Mouse (Mus musculus) ovary, postnatal 36 days (tissue): ENCODE data around the gene Ring1.

ENCODE experiments used
- DNase-seq: peaks from one replicate; pipeline ENCODE4 v3.0.0; 2022; ENCODE audit warnings: low spot score, mixed read lengths

Ring1 gene

DNA sequence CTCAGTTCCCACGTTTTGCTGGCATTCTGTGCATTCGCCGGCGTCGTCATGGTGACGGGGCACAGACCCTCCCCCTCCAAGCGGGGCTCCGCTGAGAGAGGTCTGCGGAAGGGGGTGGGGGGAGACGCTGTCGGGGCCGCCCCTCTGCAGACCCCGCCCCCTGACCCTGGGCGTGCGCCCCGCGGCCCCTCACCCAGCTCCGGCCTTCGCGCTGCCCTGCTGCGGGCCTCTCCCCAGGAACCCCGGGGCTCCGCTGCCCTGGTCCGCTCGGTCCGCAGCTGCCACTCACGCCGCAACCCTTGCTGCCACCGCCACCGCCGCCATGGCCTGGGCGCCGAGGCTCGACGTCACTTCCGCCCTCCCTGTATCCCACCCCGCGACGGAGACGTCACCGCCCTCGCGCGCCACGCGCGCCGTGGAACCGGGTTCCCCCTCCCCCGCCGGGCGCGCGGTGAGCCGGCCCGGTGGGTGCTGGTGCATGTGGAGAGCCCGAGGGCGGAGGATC, at the start of gene Ring1:
Ring1 (minus strand) TSS at position 364 of the 505 bp plus-strand sequence.
- peak; percentile 86 for DNase-seq

- no peak for DNase-seq
These were observed 47.6 kb upstream of the Ring1 start for GRCm38 (mm10) chr17:34072091-34072490.

- DNase-seq = no peak
These were observed 44.4 kb upstream of the Ring1 start for GRCm38 (mm10) chr17:34068864-34069263.

GRCm38 (mm10) chr17:34057224-34057623, 32.7 kb upstream of the Ring1 start:
- DNase-seq = no peak

- DNase-seq = no peak
These were observed 23.0 kb upstream of the Ring1 start for GRCm38 (mm10) chr17:34047404-34048050.

DNA sequence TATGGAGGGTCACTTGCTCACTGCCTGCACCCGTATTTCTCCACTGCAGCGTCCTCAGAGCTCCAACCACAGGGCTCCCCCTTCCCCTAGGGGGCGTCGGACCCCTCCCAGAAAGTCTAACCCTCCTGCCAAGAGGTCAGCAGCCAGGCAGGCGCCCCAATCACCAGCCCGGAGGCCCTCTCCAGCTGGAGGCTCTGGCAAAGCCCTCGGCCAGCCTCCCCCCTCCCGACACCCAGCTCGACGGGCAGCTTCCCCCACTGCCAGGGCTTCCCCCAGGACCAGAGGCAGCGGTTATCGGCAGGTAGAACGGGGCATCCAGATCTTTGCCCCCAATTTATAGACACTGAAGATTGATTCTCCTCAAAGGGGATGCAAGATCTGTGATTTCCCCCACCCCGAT, 21.5 kb upstream of the Ring1 start:
- no peak for DNase-seq

- peak; percentile 21 for DNase-seq
These were observed 15.3 kb upstream of the Ring1 start for GRCm38 (mm10) chr17:34039562-34040450.

GRCm38 (mm10) chr17:34038878-34039561, 14.5 kb upstream of the Ring1 start, which contains the start of gene Col11a2:
TSS of gene Col11a2 (plus strand) at chr17:34039437.
- DNase-seq = no peak

DNA sequence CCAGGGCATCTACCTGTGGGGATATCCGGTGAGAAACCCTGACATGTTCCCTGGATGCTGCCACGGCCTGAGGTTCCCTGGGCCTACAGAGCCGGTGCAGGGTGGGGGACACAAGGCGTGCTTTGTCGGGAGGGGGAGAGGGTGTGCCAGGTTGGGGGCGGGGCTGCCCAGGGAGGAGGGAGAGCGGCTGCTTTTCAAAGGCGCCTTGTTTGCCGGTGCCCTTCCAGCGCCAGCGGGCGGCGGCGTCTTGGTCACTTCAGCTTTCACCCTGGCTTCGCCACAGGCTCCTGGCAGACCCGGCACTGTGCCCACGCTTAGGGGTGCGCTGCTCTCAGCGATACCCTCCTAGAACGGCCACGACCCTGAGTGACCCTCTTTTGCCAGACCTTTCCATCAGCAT, 14.0 kb upstream of the Ring1 start:
- DNase-seq = peak; percentile 35

DNA sequence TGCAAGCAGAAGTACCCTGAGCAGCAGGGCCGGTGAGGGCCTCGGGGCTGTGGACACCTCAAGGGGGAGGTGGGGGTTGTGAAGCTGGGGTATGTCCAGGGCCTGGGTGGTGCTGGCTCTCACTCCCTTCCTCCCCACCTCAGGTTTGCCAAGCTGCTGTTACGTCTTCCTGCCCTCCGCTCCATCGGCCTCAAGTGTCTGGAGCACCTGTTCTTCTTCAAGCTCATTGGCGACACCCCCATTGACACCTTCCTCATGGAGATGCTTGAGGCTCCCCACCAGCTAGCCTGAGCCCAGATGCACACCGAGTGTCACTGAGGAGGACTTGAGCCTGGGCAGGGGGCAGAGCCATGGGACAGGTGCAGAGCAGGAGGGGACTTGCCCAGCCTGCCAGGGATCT, 12.8 kb upstream of the Ring1 start:
- no peak for DNase-seq

GRCm38 (mm10) chr17:34036647-34037046, 12.2 kb upstream of the Ring1 start:
- DNase-seq = peak; percentile 19

DNA sequence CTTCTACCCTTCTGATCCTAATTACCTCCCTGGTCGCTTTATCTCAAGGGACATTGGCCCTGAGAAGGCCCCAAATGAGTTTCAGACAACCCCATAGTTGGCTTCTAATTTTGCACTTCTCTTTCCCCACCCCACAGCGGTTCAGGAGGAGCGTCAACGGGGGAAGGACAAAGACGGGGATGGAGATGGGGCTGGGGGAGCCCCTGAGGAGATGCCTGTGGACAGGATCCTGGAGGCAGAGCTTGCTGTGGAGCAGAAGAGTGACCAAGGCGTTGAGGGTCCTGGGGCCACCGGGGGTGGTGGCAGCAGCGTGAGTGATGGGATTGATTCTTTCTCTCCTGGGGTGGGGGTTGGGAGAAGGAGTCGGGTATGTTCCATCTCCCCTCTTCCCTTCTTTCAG, 11.0 kb upstream of the Ring1 start:
- no peak for DNase-seq

DNA sequence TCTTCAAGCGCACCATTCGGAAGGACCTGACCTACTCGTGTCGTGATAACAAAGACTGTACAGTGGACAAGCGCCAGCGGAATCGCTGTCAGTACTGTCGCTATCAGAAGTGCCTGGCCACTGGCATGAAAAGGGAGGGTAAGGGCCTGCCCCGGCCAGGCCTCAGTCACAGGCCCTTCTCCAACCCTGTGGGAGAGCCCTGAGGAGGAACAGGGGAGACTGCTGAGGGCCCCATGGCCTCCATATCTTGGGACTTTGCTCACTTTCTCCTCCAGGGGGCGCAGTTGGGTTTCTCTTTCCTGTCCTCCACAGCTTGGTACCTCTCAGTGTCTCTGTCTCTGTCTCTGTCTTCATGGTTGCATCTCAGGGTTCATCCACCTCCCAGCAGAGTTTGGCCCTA, 9.6 kb upstream of the Ring1 start:
- DNase-seq = peak; percentile 42

- no peak for DNase-seq
These were observed 9.0 kb upstream of the Ring1 start for GRCm38 (mm10) chr17:34033441-34033840.

DNA sequence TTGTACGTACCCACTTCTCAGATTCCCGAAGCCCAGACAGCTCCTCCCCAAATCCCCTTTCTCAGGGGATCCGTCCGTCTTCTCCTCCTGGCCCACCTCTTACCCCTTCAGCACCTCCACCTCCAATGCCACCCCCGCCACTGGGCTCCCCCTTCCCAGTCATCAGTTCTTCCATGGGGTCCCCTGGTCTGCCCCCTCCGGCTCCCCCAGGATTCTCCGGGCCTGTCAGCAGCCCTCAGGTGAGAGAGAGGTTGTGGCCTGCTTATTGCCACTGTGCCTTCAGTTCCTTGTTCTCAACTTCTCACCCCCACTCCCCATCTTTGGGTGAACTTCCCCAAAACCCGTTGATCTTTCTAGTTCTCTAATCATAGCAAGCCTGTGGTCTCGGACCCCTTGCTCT, 8.3 kb upstream of the Ring1 start:
- DNase-seq = peak; percentile 43

- peak; percentile 82 for DNase-seq
These were observed 7.7 kb upstream of the Ring1 start for GRCm38 (mm10) chr17:34032174-34032632.

- peak; percentile 100 for DNase-seq
These were observed 7.1 kb upstream of the Ring1 start, which contains the start of the genes Slc39a7 and Rxrb for GRCm38 (mm10) chr17:34031465-34032173. TSS of gene Slc39a7 (minus strand) at chr17:34031682. TSS of gene Rxrb (plus strand) at chr17:34031812.

GRCm38 (mm10) chr17:34030861-34031326, 6.4 kb upstream of the Ring1 start:
- no peak for DNase-seq

DNA sequence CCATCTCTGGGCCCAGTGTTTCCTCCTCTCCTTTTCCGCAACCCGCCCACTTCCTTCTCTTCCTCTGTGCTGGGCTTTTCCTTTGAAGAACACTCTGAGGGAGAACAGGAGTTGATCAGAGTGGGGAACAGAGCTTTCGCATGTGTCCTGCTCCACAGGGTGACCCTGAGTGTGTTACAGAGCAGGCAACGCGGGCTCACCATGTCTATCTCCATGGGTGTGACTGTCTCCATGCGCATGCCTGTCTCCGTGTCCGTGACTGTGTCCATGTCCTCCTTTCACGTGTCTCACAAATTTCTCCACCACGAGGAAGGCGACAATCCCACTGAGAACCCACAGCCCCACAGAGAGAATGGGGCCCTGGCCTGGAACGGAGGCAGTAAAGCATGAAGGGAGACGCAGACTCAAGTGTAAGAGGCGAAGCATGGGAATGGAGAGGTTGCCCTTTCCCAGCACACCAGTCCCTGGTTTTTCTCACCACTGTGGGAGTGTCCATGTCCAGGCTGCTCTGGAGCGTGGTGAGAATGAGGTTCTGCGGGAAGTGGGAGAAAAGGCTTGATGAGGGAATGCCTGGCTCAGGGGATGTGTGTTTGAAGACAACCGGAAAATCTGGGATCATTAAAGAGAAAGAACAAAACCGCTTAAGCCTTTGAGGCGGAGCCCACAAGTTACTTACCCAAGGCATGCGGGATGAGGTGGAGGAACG, 5.6 kb upstream of the Ring1 start:
- no peak for DNase-seq

- DNase-seq = no peak
These were observed 4.8 kb upstream of the Ring1 start for GRCm38 (mm10) chr17:34029150-34029889.
